Mouse (Mus musculus) neural tube, embryonic 12.5 days (tissue): ENCODE measurements around the gene Rpl36a-ps1. TPM values are rescaled to one million over a fixed set of nuclear protein-coding genes. Genes with fewer than 3 reads are reported as not detected.

Experiments
- ATAC-seq: fragments of 200-750 bp; cut with Nextera tagmentation; 2 replicates; pipeline ENCODE4 v1.8.0; 2017; ENCODE audit warnings: low read depth, mild to moderate bottlenecking, moderate TSS enrichment, moderate library complexity; ENCODE audit not compliant: low FRiP score
- H3K27ac ChIP-seq: fragments of 300-500 bp; sonication (generic); 2 replicates; pipeline ENCODE4 v1.5.1; 2016
- H3K27me3 ChIP-seq: fragments of 300-500 bp; sonication (generic); replicated peaks from 2 replicates; pipeline ENCODE4 v1.6.1; 2016; ENCODE audit warnings: mild to moderate bottlenecking
- H3K36me3 ChIP-seq: fragments of 300-500 bp; sonication (generic); 2 replicates; pipeline ENCODE4 v1.6.1; 2016; ENCODE audit warnings: mild to moderate bottlenecking
- H3K4me1 ChIP-seq: fragments of 300-500 bp; sonication (generic); 2 replicates; pipeline ENCODE4 v1.6.1; 2016
- H3K4me2 ChIP-seq: fragments of 300-500 bp; sonication (generic); replicated peaks from 2 replicates; pipeline ENCODE4 v1.6.1; 2016; ENCODE audit warnings: mild to moderate bottlenecking
- H3K4me3 ChIP-seq: fragments of 300-500 bp; sonication (generic); 2 replicates; pipeline ENCODE4 v1.5.1; 2016
- H3K9ac ChIP-seq: fragments of 300-500 bp; sonication (generic); 2 replicates; pipeline ENCODE4 v1.6.1; 2016; ENCODE audit warnings: mild to moderate bottlenecking
- H3K9me3 ChIP-seq: fragments of 300-500 bp; sonication (generic); 2 replicates; pipeline ENCODE4 v1.6.1; 2016; ENCODE audit warnings: mild to moderate bottlenecking
- WGBS: fragments of 180-500 bp; shearing (Covaris S2); methylation state at CpG from one replicate; pipeline ENCODE4 v1.1.7; 2016; 5-methylcytosine and 5-hydroxymethylcytosine counted together
- polyA plus RNA-seq: library from polyadenylated mRNA; unstranded; fragments of >200 nt; fragmentation: Nextera tagmentation; extraction: Ambion mirVana; gene quantifications from 2 replicates; pipeline ENCODE4 v1.2.1, GENCODE M21; 2016

Rpl36a-ps1 gene
- polyA plus RNA-seq, 1 experiment from 2014 or later, result not detected

DNA sequence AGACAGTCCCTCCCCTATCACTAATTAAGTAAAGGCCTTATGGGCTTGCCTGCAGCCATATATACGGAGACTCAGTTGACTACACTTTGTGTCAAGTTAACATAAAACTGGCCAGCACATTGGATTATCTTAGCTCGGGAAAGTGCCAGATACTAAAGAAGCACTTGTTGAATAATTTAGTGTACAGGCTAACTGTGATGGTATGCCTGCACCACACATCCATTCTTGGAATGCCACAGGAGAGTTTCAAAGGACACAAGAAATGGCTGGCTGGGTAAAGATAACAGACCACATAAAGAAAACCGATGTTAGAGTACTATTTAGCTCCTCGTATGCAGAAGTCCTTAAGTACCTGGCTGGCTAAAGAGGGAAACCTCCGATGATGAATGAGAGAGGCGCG, 24.6 kb upstream of the Rpl36a-ps1 start:
- no peaks in the 10 kb centered on the region for H3K4me1 ChIP-seq
- no peaks in the 10 kb centered on the region for H3K9me3 ChIP-seq
- 83% methylated on average over 7 of the region's 7 CpGs for WGBS
- no peak overlapping the region for H3K4me2 ChIP-seq
- H3K4me3 ChIP-seq, result no peak overlapping the region
- H3K27ac ChIP-seq, result no peak overlapping the region
- H3K9ac ChIP-seq, result no peak overlapping the region
- H3K36me3 ChIP-seq, result no peaks in the 10 kb centered on the region
- no peaks in the 10 kb centered on the region for H3K27me3 ChIP-seq
- no peak for ATAC-seq

DNA sequence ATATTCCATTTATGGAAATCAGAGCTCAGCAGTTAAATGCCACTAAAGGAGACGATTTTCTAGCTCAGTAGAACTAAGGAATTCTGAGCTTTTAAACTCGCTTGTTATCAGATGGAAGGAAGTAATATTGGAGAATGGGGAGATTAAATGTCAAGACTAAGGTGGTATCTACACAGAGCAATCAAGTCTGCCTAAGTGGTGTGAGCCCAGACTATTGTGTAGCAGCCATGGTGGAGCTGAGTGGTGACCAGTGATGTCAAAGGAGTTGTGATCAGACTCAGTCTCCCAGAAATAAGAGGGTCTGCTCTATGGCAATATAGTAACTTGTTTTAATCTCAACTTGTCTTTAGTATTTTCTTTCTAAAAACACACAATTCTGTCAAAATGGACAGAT, 16.8 kb upstream of the Rpl36a-ps1 start:
- no peaks in the 10 kb centered on the region for H3K4me1 ChIP-seq
- ATAC-seq, result no peak
- H3K27ac ChIP-seq, result no peak overlapping the region
- H3K36me3 ChIP-seq, result no peaks in the 10 kb centered on the region
- WGBS, result 79% methylated on average over 2 of the region's 2 CpGs
- H3K4me2 ChIP-seq, result no peak overlapping the region
- no peak overlapping the region for H3K4me3 ChIP-seq
- H3K27me3 ChIP-seq, result no peaks in the 10 kb centered on the region
- no peaks in the 10 kb centered on the region for H3K9me3 ChIP-seq
- no peak overlapping the region for H3K9ac ChIP-seq

DNA sequence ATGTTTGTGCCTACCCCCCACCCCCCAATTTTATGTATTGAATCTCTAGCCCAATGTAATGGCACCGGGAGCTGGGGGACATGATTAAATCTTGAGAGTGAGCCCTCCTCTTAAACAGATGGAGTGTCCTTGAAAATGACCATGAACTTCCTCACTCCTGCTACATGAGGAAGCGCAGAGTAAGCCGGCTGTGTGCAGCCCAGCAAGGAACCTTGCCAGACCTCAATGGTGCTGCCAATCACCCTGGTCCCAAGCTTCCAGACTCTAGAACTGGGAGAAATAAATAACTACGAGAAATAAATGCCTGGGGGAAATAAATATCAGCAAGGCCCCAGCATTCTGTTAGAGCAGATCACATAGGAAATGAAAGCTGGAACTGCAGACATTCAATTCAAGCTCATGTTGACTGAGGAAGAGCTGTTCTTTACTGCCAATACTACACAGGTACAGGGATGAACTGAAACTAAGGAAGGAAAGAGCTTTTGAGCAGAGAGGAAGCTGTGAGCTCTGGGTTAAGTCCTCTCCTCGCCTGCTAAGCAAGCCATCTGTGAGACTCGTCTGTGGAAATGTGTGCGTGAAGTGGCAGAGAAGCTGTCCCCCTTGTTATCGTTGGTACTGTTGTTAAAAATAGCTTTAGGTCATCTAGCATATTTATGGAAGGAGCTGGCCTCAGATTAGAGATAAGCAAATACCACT, 16.3 kb upstream of the Rpl36a-ps1 start:
- Histone ChIP-seq H3K36me3 (no peaks in the 10 kb centered on the region), H3K9ac (no peak overlapping the region), H3K27ac (no peak overlapping the region), H3K9me3 (no peaks in the 10 kb centered on the region), H3K4me1 (no peaks in the 10 kb centered on the region), H3K4me2 (no peak overlapping the region), H3K27me3 (no peaks in the 10 kb centered on the region), H3K4me3 (no peak overlapping the region)
- 79% methylated on average over 8 of the region's 8 CpGs for WGBS
- ATAC-seq, result no peak

DNA sequence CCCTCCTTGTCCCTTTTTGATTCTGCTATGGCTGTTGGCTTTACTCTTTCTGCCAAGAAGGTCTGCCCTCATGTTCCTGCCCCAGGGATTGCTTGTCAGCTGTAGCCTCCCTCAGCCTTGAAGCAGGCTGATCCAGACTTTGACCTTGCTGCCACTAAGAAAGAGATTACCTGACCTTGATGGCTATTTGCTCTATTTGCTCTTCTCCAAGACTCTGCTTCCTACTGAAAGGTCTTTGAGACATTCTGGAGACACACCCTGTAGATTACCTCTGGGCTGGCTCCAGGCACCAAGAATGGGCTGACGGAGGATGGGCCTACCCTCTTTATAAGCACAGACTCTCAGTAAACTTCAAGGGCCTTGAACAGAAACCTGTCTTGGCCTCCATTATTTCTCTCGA, 1.6 kb downstream of the Rpl36a-ps1 start:
- Histone ChIP-seq H3K27me3 (no peaks in the 10 kb centered on the region), H3K27ac (no peak overlapping the region), H3K4me3 (no peak overlapping the region), H3K4me2 (no peak overlapping the region), H3K36me3 (no peaks in the 10 kb centered on the region), H3K9ac (no peak overlapping the region), H3K9me3 (no peaks in the 10 kb centered on the region), H3K4me1 (no peaks in the 10 kb centered on the region)
- ATAC-seq, result no peak
- WGBS, result 89% methylated on average over 2 of the region's 2 CpGs

DNA sequence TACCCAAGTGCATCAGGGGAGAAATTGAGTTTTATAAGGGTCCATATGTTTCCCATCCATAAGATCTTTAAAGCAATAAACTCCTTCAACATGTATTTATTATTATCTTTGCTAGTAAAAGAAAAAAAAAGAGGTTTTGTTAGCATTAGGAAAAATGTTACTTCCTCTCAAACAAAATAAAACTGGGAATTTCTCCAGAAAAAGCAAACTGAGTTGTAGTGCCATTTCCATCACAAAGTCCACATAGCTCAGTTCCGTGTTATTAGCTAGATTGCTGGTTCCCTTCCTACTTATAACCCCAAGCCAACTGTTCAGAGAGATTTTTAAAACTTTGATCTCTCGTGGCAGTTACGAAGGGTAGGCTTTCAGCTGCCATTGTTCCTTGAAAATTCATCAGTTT, 3.5 kb downstream of the Rpl36a-ps1 start:
- H3K4me2 ChIP-seq, result no peak overlapping the region
- no peak for ATAC-seq
- H3K9me3 ChIP-seq, result no peaks in the 10 kb centered on the region
- H3K27ac ChIP-seq, result no peak overlapping the region
- no peaks in the 10 kb centered on the region for H3K36me3 ChIP-seq
- WGBS, result 77% methylated on average over 3 of the region's 3 CpGs
- H3K4me1 ChIP-seq, result no peaks in the 10 kb centered on the region
- no peaks in the 10 kb centered on the region for H3K27me3 ChIP-seq
- no peak overlapping the region for H3K4me3 ChIP-seq
- no peak overlapping the region for H3K9ac ChIP-seq

DNA sequence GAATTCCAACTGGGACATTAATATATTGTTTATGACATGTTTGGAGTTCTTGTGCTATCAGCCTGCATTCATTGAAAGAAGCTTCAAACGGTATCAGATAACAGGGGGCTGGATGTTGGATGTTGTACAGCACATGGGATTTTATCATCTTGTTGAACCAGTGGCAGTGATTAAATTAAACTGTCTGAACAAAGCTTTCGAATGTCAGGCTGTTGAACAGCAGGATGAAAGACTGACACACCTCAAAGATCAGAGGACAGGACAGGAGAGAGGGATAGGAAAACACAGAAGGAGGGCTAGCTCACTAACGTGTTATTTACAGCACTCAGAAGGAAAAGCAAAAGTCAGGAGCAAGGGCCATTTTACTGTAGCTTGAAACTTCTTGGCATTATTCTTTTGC, 4.3 kb downstream of the Rpl36a-ps1 start:
- no peaks in the 10 kb centered on the region for H3K4me1 ChIP-seq
- no peak overlapping the region for H3K9ac ChIP-seq
- 47% methylated on average over 3 of the region's 3 CpGs for WGBS
- H3K9me3 ChIP-seq, result no peaks in the 10 kb centered on the region
- H3K4me3 ChIP-seq, result no peak overlapping the region
- H3K4me2 ChIP-seq, result no peak overlapping the region
- no peak for ATAC-seq
- no peak overlapping the region for H3K27ac ChIP-seq
- no peaks in the 10 kb centered on the region for H3K36me3 ChIP-seq
- no peaks in the 10 kb centered on the region for H3K27me3 ChIP-seq

DNA sequence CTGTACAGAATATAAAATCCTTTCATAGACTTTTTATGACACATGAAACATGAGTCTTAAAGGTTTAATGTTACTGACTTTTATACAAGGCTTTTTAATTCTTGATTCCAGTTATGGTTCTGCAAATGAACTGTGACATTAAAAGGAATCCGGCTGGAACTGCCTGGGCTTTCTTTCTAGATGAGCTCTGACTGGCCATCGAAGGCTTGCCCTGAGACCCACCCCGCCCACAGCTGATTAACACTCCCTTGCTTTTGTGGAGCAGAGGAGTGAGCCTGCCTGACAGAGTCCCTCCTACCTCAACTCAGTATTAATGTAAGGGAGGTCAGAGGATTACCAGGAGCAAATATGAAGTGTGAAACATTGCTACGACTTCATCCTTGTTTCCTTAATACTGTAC, 22.2 kb downstream of the Rpl36a-ps1 start:
- Histone ChIP-seq H3K4me1 (no peaks in the 10 kb centered on the region), H3K27ac (no peak overlapping the region), H3K36me3 (no peaks in the 10 kb centered on the region), H3K9me3 (no peaks in the 10 kb centered on the region), H3K27me3 (no peaks in the 10 kb centered on the region), H3K4me2 (no peak overlapping the region), H3K4me3 (no peak overlapping the region), H3K9ac (no peak overlapping the region)
- WGBS, result 30% methylated on average over 4 of the region's 4 CpGs
- ATAC-seq, result peak; percentile 50; the same call in 1 of the 2 replicates

DNA sequence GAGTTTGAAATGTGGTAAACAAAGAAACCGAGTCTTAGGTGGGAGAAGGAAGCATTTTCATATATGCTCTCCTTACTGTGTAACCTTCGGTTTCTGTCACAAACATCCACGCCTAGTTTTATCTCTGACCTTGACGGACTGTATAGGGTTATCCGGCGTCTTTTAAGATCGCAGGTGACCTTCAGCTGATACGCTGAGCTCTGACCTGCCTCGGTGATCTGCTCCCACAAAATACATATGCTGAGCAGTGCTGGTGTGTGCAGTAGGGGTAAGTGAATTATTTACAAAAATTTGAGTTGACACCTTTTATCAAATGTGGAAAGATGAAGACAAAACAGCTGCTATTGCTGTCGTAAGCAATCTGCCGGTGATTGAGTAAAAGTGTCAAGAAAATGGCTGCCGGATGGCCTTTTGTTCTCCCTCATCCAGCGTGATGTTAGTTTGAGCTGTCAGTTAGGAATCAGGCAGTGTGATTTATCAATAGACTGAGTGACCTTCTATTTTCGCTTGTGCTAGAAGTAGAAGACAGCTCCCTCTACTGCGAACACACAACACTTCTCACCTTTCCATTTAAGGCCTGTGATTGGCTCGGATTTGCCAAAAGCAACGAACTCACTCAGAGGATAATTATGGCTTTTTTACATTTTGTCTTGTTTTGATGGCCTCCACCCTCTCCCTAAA, 35.0 kb downstream of the Rpl36a-ps1 start:
- Histone ChIP-seq H3K4me1 (no peaks in the 10 kb centered on the region), H3K36me3 (no peaks in the 10 kb centered on the region), H3K9ac (no peak overlapping the region), H3K4me2 (no peak overlapping the region), H3K27ac (no peak overlapping the region), H3K4me3 (no peak overlapping the region), H3K9me3 (no peaks in the 10 kb centered on the region), H3K27me3 (no peaks in the 10 kb centered on the region)
- WGBS, result 70% methylated on average over 17 of the region's 17 CpGs
- ATAC-seq, result peak; percentile 67; the same call in 1 of the 2 replicates

DNA sequence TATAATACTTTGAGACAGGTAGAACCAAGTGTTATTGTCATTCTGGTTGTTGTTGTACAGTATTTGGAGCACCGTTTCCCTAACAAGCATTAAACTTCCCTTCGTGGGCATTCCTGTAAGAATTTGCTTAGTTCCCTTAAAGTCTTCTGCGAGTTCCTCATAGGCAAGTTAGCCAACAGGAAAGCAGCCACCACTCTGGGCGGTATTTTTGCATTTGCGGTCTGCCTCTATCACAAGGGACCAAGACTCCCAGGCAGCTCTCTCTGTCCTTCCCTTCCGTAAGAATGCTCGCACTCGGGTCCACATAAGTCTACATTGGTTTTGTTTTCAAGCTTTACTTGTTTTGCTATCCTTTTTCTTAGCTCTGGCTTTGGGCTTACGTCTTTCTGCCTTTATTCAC, 37.3 kb downstream of the Rpl36a-ps1 start:
- Histone ChIP-seq H3K27me3 (no peaks in the 10 kb centered on the region), H3K9me3 (no peaks in the 10 kb centered on the region), H3K9ac (no peak overlapping the region), H3K4me3 (no peak overlapping the region), H3K4me2 (no peak overlapping the region), H3K36me3 (no peaks in the 10 kb centered on the region), H3K27ac (no peak overlapping the region), H3K4me1 (no peaks in the 10 kb centered on the region)
- WGBS, result 92% methylated on average over 9 of the region's 9 CpGs
- ATAC-seq, result no peak

DNA sequence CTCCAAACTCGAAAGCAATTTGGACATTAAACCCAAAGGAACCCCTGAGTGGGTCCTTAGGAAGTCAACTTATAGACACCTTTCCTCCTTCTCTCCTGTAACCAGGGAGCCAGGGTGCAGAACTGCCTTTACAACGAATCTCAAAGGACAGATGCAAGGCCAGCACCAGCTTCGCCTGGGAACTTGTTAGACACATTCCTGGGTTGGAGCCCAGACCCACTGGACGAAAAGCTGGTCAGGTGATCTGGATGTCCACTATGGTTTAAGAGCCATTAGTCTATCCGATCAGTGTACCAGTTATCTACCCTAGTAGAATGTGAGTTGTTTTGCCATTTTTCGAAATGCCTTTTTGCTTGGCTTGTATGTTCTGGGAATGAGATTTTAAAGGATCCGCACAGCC, 41.7 kb downstream of the Rpl36a-ps1 start:
- Histone ChIP-seq H3K9me3 (no peaks in the 10 kb centered on the region), H3K36me3 (no peaks in the 10 kb centered on the region), H3K27me3 (no peaks in the 10 kb centered on the region), H3K27ac (no peak overlapping the region), H3K4me2 (no peak overlapping the region), H3K4me3 (no peak overlapping the region), H3K9ac (no peak overlapping the region), H3K4me1 (no peaks in the 10 kb centered on the region)
- 90% methylated on average over 7 of the region's 7 CpGs for WGBS
- ATAC-seq, result no peak

DNA sequence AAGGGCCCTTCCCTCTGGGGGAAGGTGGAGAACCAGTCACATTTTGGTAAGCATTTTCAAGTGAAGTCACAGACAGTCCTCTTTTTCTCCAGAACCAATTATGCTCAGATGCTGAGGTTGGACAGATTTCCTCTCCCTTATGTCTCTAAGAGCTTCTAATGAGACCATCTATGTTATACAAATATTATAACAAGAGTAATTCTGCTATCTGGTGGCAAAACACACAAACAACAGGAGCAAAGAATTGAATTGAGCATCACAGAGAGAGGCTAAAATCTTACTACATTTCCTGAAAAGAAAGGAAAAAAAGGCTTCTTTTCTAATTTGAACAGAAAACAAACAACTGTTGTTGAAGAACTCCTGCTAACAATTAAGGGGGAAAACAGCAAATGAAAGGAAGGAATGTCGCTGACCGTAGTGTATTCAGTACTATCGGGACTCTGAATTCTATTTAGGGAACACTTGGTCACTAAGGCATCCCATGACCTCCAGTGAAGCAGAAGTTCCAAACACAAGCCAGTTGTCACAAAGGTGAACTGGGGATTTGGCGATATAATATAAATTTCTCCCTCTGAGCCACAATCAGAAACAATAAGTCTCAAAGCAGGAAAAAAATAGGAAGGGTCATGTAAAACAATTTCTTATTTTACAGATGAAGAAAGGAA, 42.4 kb downstream of the Rpl36a-ps1 start:
- Histone ChIP-seq H3K9ac (no peak overlapping the region), H3K9me3 (no peaks in the 10 kb centered on the region), H3K27ac (no peak overlapping the region), H3K36me3 (no peaks in the 10 kb centered on the region), H3K27me3 (no peaks in the 10 kb centered on the region), H3K4me1 (no peaks in the 10 kb centered on the region), H3K4me2 (no peak overlapping the region), H3K4me3 (no peak overlapping the region)
- ATAC-seq, result no peak
- 66% methylated on average over 4 of the region's 4 CpGs for WGBS
